8 mouse cellular contexts compared by ENCODE assay signal in the genomic region with DNA sequence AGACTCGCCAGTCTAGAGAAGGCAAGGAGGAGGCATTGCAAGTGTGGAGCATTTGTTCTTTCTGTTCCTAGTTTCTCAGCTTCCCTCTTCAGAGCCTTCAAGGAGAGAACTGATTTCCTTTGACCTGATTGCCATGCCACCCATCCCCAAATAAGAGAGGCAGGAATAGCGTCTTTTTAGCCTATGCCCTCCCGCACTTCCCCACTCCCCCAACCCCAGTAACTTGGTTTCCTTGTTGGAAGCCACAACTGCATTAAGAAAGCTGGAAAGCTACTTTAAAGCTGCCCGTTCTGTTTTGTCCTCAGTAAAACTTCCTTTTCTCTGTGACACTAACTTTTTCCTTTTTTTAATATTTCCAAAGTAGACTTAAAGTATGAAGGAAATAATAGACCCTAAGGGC.
DNase-seq lines count a peak whose midpoint lies in the region; ATAC-seq and TF ChIP-seq lines count a peak whose summit lies in the region.

No protein-coding gene starts in this region.

- H3K9ac ChIP-seq in lung, embryonic 15.5 days = no peak overlapping the region
- peak overlapping the region; percentile 37 for H3K9ac ChIP-seq in liver, embryonic 14.5 days (replicated peaks)
- no peak overlapping the region for H3K9ac ChIP-seq in stomach, embryonic 16.5 days (ENCODE audit: low read length)

- DNase-seq in lung, postnatal 25 days (ENCODE audit: low spot score) = no peak
- no peak for DNase-seq in liver, embryonic 14.5 days (ENCODE audit: low read depth in 3 of 3, low spot score in 3 of 3)
- no peak for DNase-seq in thymus, postnatal 14 days
- no peak for DNase-seq in lung, postnatal 14 days
- DNase-seq in lung, postnatal 4 days = no peak

- H3K27ac ChIP-seq in lung, embryonic 15.5 days = no peak overlapping the region
- H3K27ac ChIP-seq in liver, embryonic 14.5 days = no peak overlapping the region
- no peak overlapping the region for H3K27ac ChIP-seq in stomach, embryonic 16.5 days (ENCODE audit: low read length)

- TF ChIP-seq CTCF in liver, embryonic 14.5 days (IDR thresholded peaks at IDR 0.05; ENCODE audit: low read depth) = no peak

- TF ChIP-seq EP300 in liver, embryonic 14.5 days (IDR thresholded peaks at IDR 0.05; ENCODE audit: low read depth) = no peak

- peak overlapping the region; percentile 42 for H3K4me2 ChIP-seq in lung, embryonic 15.5 days
- H3K4me2 ChIP-seq in liver, embryonic 14.5 days (ENCODE audit: low read depth) = peak overlapping the region; percentile 64
- H3K4me2 ChIP-seq in stomach, embryonic 16.5 days (ENCODE audit: low read depth, low read length) = peak overlapping the region; percentile 25; the same call in 1 of the 2 replicates

- H3K36me3 ChIP-seq in lung, embryonic 15.5 days = no peaks in the 10 kb centered on the region
- no peaks in the 10 kb centered on the region for H3K36me3 ChIP-seq in liver, embryonic 14.5 days (replicated peaks; ENCODE audit: control insufficient read depth, insufficient read depth, low read depth)
- no peaks in the 10 kb centered on the region for H3K36me3 ChIP-seq in stomach, embryonic 16.5 days (ENCODE audit: control insufficient read depth, insufficient read depth, low read length)

- no peak overlapping the region for H3K4me3 ChIP-seq in lung, embryonic 15.5 days
- H3K4me3 ChIP-seq in liver, embryonic 14.5 days (ENCODE audit: insufficient read depth in 1 of 2, low read depth in 2 of 2, low read length in 2 of 2) = peak overlapping the region in 1 of 2 experiments; percentile 11; a peak in 1 of 4 replicates
- no peak overlapping the region for H3K4me3 ChIP-seq in stomach, embryonic 16.5 days (replicated peaks; ENCODE audit: low read length)

- 9% methylated on average over 4 of the region's 4 CpGs for WGBS in lung, embryonic 15.5 days
- WGBS in liver, embryonic 14.5 days (ENCODE audit: insufficient replicate concordance) = 6% methylated on average over 4 of the region's 4 CpGs
- 17% methylated on average over 4 of the region's 4 CpGs for WGBS in stomach, embryonic 16.5 days

- no peaks in the 10 kb centered on the region for H3K9me3 ChIP-seq in lung, embryonic 15.5 days
- H3K9me3 ChIP-seq in liver, embryonic 14.5 days (ENCODE audit: control insufficient read depth, low read length) = no peaks in the 10 kb centered on the region
- H3K9me3 ChIP-seq in stomach, embryonic 16.5 days (replicated peaks; ENCODE audit: control insufficient read depth, low read length) = no peaks in the 10 kb centered on the region

- peak; percentile 36; the same call in 1 of the 2 replicates for ATAC-seq in lung, embryonic 15.5 days (ENCODE audit: borderline replicate concordance, extremely low read depth, low FRiP score, low TSS enrichment)
- peak; percentile 14 to 38; a peak in 2 of 4 replicates for ATAC-seq in hematopoietic stem cell, adult 5-6 weeks (replicated peaks in 1 of 2; ENCODE audit: insufficient read depth in 1 of 2, low FRiP score in 2 of 2, low TSS enrichment in 1 of 2, low read depth in 1 of 2, poor library complexity in 2 of 2, severe bottlenecking in 2 of 2)
- ATAC-seq in liver, embryonic 14.5 days (ENCODE audit: insufficient read depth) = no peak
- no peak for ATAC-seq in stomach, embryonic 16.5 days (ENCODE audit: insufficient read depth, low FRiP score)

- peaks cover 12% of the 10 kb centered on the region for H3K4me1 ChIP-seq in lung, embryonic 15.5 days
- peaks cover 8 to 22% of the 10 kb centered on the region in 2 experiments for H3K4me1 ChIP-seq in liver, embryonic 14.5 days (replicated peaks; ENCODE audit: control insufficient read depth in 2 of 2, insufficient read depth in 2 of 2, low read length in 1 of 2)
- H3K4me1 ChIP-seq in stomach, embryonic 16.5 days (ENCODE audit: control insufficient read depth, insufficient read depth, low read length) = no peaks in the 10 kb centered on the region

- no peaks in the 10 kb centered on the region for H3K27me3 ChIP-seq in lung, embryonic 15.5 days
- no peaks in the 10 kb centered on the region for H3K27me3 ChIP-seq in liver, embryonic 14.5 days (ENCODE audit: control insufficient read depth, insufficient read depth, low read length)
- H3K27me3 ChIP-seq in stomach, embryonic 16.5 days (ENCODE audit: control insufficient read depth, insufficient read depth, low read length) = no peaks in the 10 kb centered on the region

Comparison
In these comparisons a context has a peak if more than half of its experiments do, and no peak if none do; other contexts are left out.
1. ATAC-seq: peak in lung, embryonic 15.5 days (single experiment) and hematopoietic stem cell, adult 5-6 weeks (2 of 2); none in liver, embryonic 14.5 days (single experiment) and stomach, embryonic 16.5 days (single experiment).
2. Peak in every context shown above with its lines, with median percentiles within 50 percentile points of each other: H3K4me2 ChIP-seq.